Mouse (Mus musculus): ENCODE data around the gene Npw.

- TF ChIP-seq POLR2A (IDR thresholded peaks at IDR 0.05; ENCODE audit: control insufficient read depth, low read depth, low read length) (no peak), CTCF (IDR thresholded peaks at IDR 0.05; ENCODE audit: control insufficient read depth, insufficient read depth, insufficient replicate concordance, low read depth, low read length) (no peak)
Observed at GRCm38 (mm10) chr17:24705821-24706220, 47.6 kb upstream of the Npw start.
